Mouse (Mus musculus): ENCODE data around the gene Rcan3. TPM values are rescaled to one million over a fixed set of nuclear protein-coding genes. Genes with fewer than 3 reads are reported as not detected.
A peak's percentile ranks its signal among the peaks of the same experiment; 100 is the strongest.

Gene Rcan3
- polyA plus RNA-seq, 1 experiment from 2014 or later, result 6.7 TPM

DNA sequence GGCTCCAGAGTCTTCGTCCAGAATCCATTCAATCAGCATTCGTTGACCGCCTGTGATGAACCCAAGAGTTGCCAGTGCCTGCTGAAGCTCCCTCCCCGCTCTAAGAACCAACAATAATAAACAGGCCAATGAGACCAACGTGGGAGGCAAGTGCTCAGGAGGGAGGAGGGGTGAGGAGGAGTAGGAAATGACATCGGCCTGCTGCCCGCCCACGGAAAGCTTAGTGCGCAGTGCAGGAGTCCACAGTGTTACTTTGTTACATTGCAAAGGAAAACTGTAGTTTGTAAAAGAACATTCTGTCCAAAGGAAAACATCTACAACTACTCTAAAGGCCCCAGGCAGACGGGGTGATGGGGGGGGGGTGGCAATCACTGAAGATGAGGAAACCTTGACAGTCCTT lies 29.6 kb downstream of the Rcan3 start:
- Histone ChIP-seq H3K4me3 (no peak overlapping the region), H3K27ac (no peak overlapping the region), H3K4me1 (no peaks in the 10 kb centered on the region), H3K27me3 (ENCODE audit: low read depth, poor library complexity, severe bottlenecking) (peaks cover 17% of the 10 kb centered on the region), H3K9me3 (replicated peaks) (no peaks in the 10 kb centered on the region), H3K36me3 (no peaks in the 10 kb centered on the region)
- 77% methylated on average over 10 of the region's 10 CpGs for WGBS
- no peak for DNase-seq (ENCODE audit: low spot score)

DNA sequence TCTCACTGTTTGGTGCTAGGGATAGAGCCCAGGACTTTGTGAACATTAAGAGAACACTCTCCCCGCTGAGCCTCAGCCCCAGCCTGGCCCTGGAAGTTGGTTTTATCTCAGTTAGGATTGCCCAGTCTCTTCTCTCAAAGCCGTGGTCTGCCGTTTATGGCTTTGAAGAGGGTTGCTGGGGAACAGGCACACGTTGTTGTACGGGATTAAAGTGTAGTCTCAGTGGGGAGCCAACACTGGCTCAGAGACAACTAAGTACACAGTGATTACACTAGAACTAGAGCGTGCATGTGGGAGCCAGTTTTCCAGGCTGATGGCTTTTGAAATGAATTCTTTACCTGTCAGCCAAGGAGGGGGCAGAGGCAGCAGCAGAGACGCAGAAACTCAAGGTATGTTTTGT lies 31.8 kb downstream of the Rcan3 start:
- Histone ChIP-seq H3K27ac (no peak overlapping the region), H3K4me3 (no peak overlapping the region), H3K9me3 (replicated peaks) (no peaks in the 10 kb centered on the region), H3K27me3 (ENCODE audit: low read depth, poor library complexity, severe bottlenecking) (peaks cover 39% of the 10 kb centered on the region), H3K4me1 (peaks cover 12% of the 10 kb centered on the region), H3K36me3 (no peaks in the 10 kb centered on the region)
- WGBS, result 28% methylated on average over 7 of the region's 7 CpGs
- no peak for DNase-seq (ENCODE audit: low spot score)

DNA sequence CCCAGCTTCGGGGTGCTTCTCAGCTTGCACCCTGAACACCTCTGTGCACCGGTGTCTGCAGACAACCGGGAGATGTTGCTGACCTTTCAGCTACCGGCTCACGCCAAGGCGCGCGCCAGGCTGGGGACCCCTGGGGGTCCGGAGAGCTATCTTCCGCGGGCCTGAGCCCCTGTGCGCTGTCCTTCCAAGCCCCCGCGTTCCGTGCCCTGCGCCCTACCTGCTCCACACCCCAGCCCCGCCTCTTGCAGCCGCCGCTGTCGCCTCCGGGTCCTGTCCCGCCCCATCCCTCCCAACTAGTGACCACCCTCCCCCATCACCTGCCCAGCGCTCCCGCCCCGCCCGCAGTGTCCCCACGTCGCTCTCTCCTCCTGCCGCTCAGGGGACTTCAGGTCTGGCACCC lies 35.7 kb downstream of the Rcan3 start, which contains the start of gene Ncmap:
Gene Ncmap (minus strand): TSS at position 237 of the 400 bp plus-strand sequence.
- under 1% methylated on average over 29 of the region's 29 CpGs for WGBS
- H3K36me3 ChIP-seq, result no peaks in the 10 kb centered on the region

DNA sequence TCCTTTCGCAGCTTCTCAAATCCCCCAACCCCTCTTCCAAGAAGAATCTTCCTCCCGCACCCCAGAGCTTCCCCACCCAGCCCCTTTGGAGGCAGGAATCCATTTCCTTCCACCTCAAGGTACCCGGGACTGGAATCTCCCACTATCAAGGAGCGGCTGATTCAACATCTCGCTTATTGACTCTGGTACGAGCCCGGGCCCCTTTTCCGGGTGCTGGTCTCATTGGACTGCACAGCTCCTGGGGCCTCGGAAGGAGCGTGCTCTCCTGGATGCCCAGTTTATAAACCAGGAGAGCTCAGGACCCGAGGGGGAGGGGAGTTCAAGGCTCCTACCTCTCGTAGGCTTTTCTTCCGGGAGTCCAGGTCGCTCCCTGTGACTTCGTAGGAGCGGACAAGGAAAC lies 36.1 kb downstream of the Rcan3 start:
- Histone ChIP-seq H3K27me3 (ENCODE audit: low read depth, poor library complexity, severe bottlenecking) (peaks cover 63% of the 10 kb centered on the region), H3K27ac (no peak overlapping the region)
- 4% methylated on average over 16 of the region's 16 CpGs for WGBS

More for the DNA sequence above, 35.7 kb downstream of the Rcan3 start, which contains the start of gene Ncmap:
- Histone ChIP-seq H3K27me3 (ENCODE audit: low read depth, poor library complexity, severe bottlenecking) (peaks cover 63% of the 10 kb centered on the region), H3K4me3 (peak within 1 kb of the TSS; percentile 54), H3K27ac (peak within 1 kb of the TSS; percentile 44; the same call in 1 of the 2 replicates), H3K9me3 (replicated peaks) (no peaks in the 10 kb centered on the region), H3K4me1 (peaks cover 12% of the 10 kb centered on the region)
- DNase-seq (ENCODE audit: low spot score), result peak; percentile 50

DNA sequence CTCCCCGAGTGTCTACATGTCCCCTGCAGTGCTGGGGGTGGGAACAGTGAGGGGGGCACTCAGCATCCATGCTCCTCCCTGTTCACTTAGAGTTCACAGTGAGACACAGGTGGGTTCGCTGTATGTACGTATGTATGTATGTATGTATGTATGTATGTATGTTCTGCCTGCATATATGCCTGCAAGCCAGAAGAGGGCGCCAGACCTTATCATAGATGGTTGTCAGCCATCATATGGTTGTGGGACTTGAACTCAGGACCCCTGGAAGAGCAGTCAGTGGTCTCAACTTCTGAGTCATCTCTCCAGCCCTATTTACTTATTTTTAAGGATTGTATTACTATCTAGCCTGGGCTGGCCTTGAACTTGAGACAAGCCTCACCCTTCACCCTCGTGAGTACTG lies 37.4 kb downstream of the Rcan3 start:
- no peaks in the 10 kb centered on the region for H3K9me3 ChIP-seq (replicated peaks)
- no peaks in the 10 kb centered on the region for H3K36me3 ChIP-seq
- H3K4me1 ChIP-seq, result peaks cover 12% of the 10 kb centered on the region
- DNase-seq (ENCODE audit: low spot score), result no peak
- H3K4me3 ChIP-seq, result no peak overlapping the region
- H3K27ac ChIP-seq, result no peak overlapping the region
- WGBS, result 88% methylated on average over 5 of the region's 5 CpGs
- H3K27me3 ChIP-seq (ENCODE audit: low read depth, poor library complexity, severe bottlenecking), result peaks cover 63% of the 10 kb centered on the region

More for the DNA sequence above, 36.1 kb downstream of the Rcan3 start:
- Histone ChIP-seq H3K4me3 (peak overlapping the region; percentile 54), H3K9me3 (replicated peaks) (no peaks in the 10 kb centered on the region), H3K36me3 (no peaks in the 10 kb centered on the region), H3K4me1 (peaks cover 12% of the 10 kb centered on the region)
- DNase-seq (ENCODE audit: low spot score), result peak; percentile 45

DNA sequence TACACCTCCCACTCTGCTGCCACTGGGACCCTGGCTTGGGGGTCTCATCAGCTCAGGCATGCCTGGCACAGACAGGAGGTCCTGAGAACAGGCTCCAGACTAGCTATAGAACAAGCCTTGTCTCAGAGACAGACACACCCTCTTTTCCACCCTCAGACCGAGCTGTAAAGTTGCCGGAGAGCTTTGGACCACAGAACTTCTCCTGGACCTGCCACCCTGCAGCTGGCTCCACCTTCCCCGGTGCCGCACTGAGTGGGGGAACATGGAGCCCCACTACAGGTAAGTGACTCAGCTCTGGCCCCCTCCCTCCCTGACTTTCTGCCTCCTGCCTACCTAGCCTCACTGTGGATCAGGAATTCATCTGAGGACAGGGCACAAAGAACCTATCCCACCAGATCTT lies 38.3 kb downstream of the Rcan3 start:
- Histone ChIP-seq H3K36me3 (no peaks in the 10 kb centered on the region), H3K4me1 (peaks cover 12% of the 10 kb centered on the region), H3K27me3 (ENCODE audit: low read depth, poor library complexity, severe bottlenecking) (peaks cover 57% of the 10 kb centered on the region), H3K4me3 (no peak overlapping the region), H3K27ac (no peak overlapping the region), H3K9me3 (replicated peaks) (no peaks in the 10 kb centered on the region)
- DNase-seq (ENCODE audit: low spot score), result no peak
- WGBS, result 82% methylated on average over 4 of the region's 4 CpGs

DNA sequence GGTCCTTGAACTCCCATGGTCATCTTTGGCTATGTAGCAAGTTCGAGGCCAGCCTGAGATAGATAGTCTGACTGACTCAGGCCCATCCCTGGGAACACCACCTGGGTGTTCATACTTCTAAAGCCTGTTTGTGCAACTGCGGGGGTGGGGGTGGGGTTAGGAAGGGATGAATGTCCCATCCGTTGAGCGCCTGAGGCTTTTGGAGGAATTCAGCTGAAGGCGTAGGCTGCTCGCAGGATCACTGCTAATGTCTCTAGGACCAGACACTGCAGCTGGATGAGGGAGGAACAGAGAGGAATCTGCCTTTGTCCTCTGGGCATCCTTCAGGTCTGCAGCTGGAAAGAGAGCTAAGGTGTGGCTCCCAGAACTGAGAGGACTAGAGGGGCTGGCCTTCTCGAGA lies 39.0 kb downstream of the Rcan3 start:
- H3K9me3 ChIP-seq (replicated peaks), result no peaks in the 10 kb centered on the region
- DNase-seq (ENCODE audit: low spot score), result no peak
- WGBS, result 86% methylated on average over 7 of the region's 7 CpGs
- no peak overlapping the region for H3K4me3 ChIP-seq
- H3K36me3 ChIP-seq, result no peaks in the 10 kb centered on the region
- H3K4me1 ChIP-seq, result peaks cover 12% of the 10 kb centered on the region
- peaks cover 52% of the 10 kb centered on the region for H3K27me3 ChIP-seq (ENCODE audit: low read depth, poor library complexity, severe bottlenecking)
- no peak overlapping the region for H3K27ac ChIP-seq

DNA sequence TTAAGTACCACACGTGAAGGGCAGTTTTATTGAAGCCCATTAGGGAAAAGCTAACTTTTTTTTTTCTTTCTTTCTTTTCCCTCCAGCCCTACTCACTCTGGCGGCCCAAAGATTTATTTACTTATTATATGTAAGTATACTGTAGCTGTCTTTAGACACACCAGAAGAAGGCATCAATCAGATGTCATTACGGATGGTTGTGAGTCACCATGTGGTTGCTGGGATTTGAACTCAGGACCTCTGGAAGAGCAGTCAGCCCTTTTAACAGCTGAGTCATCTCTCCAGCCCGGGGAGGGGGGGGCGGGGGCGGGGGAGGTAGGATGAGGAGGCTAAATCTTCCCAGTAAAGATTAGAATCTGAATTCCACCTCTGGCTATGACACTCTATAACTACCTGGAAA lies 40.3 kb downstream of the Rcan3 start:
- H3K27me3 ChIP-seq (ENCODE audit: low read depth, poor library complexity, severe bottlenecking), result peaks cover 39% of the 10 kb centered on the region

DNA sequence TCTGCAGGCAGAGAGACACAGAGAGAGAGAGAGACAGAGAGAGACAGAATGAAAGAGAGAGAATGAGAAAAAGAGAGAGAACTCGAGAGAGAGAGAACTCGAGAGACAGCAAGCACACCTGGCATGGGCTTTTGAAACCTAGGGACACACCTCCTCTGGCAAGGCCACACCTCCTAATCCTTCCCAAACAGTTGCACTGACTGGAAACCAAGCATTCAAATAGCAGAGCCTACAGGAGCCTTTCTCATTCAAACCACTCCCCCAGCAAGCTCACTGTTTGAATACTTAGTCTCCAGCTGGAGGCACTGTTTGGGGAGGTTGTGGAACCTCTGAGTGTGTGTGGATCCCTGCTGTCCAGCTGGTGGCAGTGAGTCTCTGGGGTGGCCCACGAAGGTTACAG lies 40.9 kb downstream of the Rcan3 start:
- Histone ChIP-seq H3K4me1 (peaks cover 5% of the 10 kb centered on the region), H3K4me3 (no peak overlapping the region), H3K27ac (no peak overlapping the region), H3K27me3 (ENCODE audit: low read depth, poor library complexity, severe bottlenecking) (peaks cover 33% of the 10 kb centered on the region), H3K36me3 (no peaks in the 10 kb centered on the region), H3K9me3 (replicated peaks) (no peaks in the 10 kb centered on the region)
- 94% methylated on average over 3 of the region's 3 CpGs for WGBS
- DNase-seq (ENCODE audit: low spot score), result no peak

More for the DNA sequence above, 40.3 kb downstream of the Rcan3 start:
- 80% methylated on average over 6 of the region's 6 CpGs for WGBS
- peaks cover 11% of the 10 kb centered on the region for H3K4me1 ChIP-seq
- H3K4me3 ChIP-seq, result no peak overlapping the region
- DNase-seq (ENCODE audit: low spot score), result no peak
- no peaks in the 10 kb centered on the region for H3K9me3 ChIP-seq (replicated peaks)
- no peak overlapping the region for H3K27ac ChIP-seq
- no peaks in the 10 kb centered on the region for H3K36me3 ChIP-seq

DNA sequence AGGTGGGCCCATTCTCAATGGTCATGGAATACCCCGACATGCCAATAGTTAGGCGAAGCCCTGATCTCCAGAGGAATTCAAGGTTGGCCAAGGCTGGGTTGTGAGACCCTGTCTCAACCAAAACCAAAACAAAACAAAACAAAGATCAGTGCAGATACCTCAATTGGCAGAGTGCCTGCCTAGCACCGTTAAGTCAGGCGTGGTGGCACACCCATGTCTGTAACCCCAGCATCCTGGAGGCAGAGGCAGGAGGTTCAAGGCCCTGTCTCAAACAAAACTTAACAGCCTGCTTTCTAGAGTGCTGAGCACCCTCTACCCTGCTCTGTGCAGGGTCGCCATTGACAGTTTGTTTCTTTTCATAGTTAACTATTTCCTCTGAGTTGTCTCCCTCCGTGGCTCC lies 42.6 kb downstream of the Rcan3 start:
- WGBS, result 78% methylated on average over 6 of the region's 6 CpGs
- peaks cover 15% of the 10 kb centered on the region for H3K27me3 ChIP-seq (ENCODE audit: low read depth, poor library complexity, severe bottlenecking)
- H3K36me3 ChIP-seq, result no peaks in the 10 kb centered on the region
- H3K9me3 ChIP-seq (replicated peaks), result no peaks in the 10 kb centered on the region
- H3K4me3 ChIP-seq, result no peak overlapping the region
- no peak overlapping the region for H3K27ac ChIP-seq
- H3K4me1 ChIP-seq, result peaks cover under 1% of the 10 kb centered on the region
- no peak for DNase-seq (ENCODE audit: low spot score)

DNA sequence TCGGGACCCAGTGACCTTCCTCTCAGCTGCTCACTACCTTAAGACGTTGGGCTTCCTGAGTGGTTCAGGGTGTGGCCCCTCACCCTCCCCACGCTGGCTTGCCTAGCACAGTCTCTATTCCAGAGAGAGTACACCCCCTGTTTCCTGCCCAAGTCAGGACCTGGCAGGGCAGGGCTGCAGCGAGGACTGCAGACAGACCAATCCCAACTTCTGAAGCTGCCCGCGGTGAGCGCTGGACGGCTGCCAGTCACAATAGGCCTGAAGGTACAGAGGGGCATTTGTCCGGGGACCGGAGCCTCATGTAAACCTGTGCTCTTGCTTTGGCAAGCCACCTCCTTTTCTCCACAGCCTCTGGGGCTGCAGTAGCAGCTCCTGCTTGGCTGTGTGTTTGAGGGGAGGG lies 48.0 kb downstream of the Rcan3 start:
- H3K4me3 ChIP-seq, result no peak overlapping the region
- H3K36me3 ChIP-seq, result no peaks in the 10 kb centered on the region
- no peak for DNase-seq (ENCODE audit: low spot score)
- whole genome bisulfite sequencing, result 76% methylated on average over 10 of the region's 10 CpGs
- H3K27me3 ChIP-seq (ENCODE audit: low read depth, poor library complexity, severe bottlenecking), result peaks cover 10% of the 10 kb centered on the region
- H3K4me1 ChIP-seq, result peaks cover 16% of the 10 kb centered on the region
- H3K27ac ChIP-seq, result 0 out of 2 replicates have a peak overlapping the region, but pooled peaks have one; percentile 1
- H3K9me3 ChIP-seq (replicated peaks), result no peaks in the 10 kb centered on the region

DNA sequence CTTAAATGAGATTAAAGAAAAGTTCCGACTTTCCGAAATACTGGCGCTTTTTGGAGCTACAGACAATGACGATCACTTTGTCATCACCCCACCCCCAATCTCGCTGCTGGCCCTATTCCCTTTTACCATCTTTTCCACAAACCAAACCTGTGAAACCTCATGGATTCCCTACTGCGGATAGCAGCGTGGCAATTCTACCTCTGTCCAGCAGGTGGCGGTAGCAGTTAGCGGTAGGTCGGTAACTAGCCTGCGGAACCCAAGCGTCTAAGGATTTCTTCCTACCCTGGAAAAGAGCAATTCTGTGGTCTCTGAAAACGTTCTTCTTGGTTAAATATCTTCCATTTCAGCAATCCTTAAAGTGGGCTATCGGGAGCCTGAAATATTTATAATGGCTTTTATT lies 51.3 kb downstream of the Rcan3 start:
- peak; percentile 83 for DNase-seq (ENCODE audit: low spot score)
- Histone ChIP-seq H3K27ac (no peak overlapping the region), H3K27me3 (ENCODE audit: low read depth, poor library complexity, severe bottlenecking) (peaks cover 10% of the 10 kb centered on the region), H3K4me1 (peaks cover 16% of the 10 kb centered on the region), H3K36me3 (no peaks in the 10 kb centered on the region), H3K4me3 (no peak overlapping the region), H3K9me3 (replicated peaks) (no peaks in the 10 kb centered on the region)
- WGBS, result 7% methylated on average over 14 of the region's 14 CpGs

DNA sequence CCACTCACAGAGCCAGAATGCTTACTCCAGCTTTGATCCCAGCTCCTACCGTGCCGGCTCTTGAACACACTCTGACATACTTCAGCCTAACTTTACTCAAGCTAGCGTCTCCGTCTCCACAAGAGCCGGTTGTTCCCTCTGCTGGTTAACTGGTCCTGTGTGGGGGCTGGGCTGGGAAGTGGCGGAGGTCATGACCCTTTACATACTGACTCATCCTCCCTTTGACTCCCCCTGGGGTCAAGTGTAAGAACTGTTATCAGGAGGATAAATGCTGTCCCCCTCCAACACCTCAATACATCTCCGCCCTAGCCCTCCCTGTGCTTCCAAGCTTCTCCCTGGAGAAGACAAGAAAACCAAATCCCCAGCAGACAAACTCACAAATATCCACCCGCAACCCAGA lies 52.3 kb downstream of the Rcan3 start:
- Histone ChIP-seq H3K4me1 (peaks cover 16% of the 10 kb centered on the region), H3K27ac (no peak overlapping the region), H3K36me3 (no peaks in the 10 kb centered on the region), H3K27me3 (ENCODE audit: low read depth, poor library complexity, severe bottlenecking) (peaks cover 10% of the 10 kb centered on the region), H3K9me3 (replicated peaks) (no peaks in the 10 kb centered on the region), H3K4me3 (no peak overlapping the region)
- DNase-seq (ENCODE audit: low spot score), result no peak
- WGBS, result 44% methylated on average over 8 of the region's 8 CpGs

DNA sequence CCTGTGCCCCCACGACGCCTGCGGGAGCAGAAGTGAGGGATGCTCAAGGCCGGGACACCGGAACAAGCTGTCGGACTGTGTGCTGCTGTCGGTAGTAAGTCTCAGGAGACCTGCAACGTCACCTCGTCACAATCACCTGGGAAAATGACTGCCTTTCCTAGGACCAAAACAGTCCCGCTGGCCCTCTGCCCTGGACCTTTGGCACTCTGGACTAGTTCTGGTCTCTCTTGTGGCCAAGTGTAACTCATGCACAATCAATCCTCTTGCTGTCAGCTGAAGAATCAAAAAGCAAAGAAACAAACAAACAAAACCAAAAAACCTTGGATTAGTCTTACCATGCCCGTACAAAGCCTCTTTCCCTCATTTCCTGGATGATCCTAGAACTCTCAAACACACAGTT lies 56.4 kb downstream of the Rcan3 start:
- peaks cover 6% of the 10 kb centered on the region; the same call in 1 of the 2 replicates for H3K4me1 ChIP-seq
- H3K9me3 ChIP-seq (replicated peaks), result no peaks in the 10 kb centered on the region
- 78% methylated on average over 11 of the region's 11 CpGs for WGBS
- no peak overlapping the region for H3K4me3 ChIP-seq
- H3K27ac ChIP-seq, result no peak overlapping the region
- H3K27me3 ChIP-seq (ENCODE audit: low read depth, poor library complexity, severe bottlenecking), result no peaks in the 10 kb centered on the region
- no peaks in the 10 kb centered on the region for H3K36me3 ChIP-seq
- DNase-seq (ENCODE audit: low spot score), result no peak

All from limb, embryonic 10.5 days (tissue).